Mouse (Mus musculus): ENCODE measurements at regions not wholly inside any gene's neighbourhood (a gene's known extent, or its start where the extent isn't known, plus 50 kb on each side); places are given as distances from the start of the nearest gene placed in this dataset.

- no peak for DNase-seq (ENCODE audit: low spot score in 2 of 2)
Measured at GRCm38 (mm10) chr4:29133404-29134307, 320.7 kb downstream of the Epha7 start.

GRCm38 (mm10) chr4:29135685-29136385 lies 322.9 kb downstream of the Epha7 start:
- no peak for DNase-seq (ENCODE audit: low spot score in 2 of 2)

- DNase-seq (ENCODE audit: low spot score in 2 of 2): no peak
Measured at GRCm38 (mm10) chr4:29138771-29139301, 325.9 kb downstream of the Epha7 start.

- no peak for DNase-seq (ENCODE audit: low spot score in 2 of 2)
Measured at GRCm38 (mm10) chr4:29143415-29143814, 330.5 kb downstream of the Epha7 start.

DNA sequence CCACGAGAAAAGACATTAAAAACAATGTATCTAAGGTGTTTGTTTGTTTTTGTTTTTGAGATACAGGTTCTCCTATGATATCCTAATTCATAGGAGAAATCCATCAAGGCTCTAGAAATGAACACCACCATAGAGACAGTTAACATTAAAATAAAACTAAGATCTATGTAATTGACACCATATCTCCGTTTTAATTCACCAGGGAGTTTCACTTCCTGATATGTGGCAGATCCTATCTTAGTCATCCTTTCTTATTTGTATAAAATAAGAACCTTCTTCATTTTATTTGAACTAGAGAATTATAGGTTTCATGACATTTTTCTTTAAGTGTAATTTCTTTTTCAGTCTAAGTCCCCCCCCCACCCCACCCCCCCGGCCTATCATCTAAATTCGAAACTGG lies 332.3 kb downstream of the Epha7 start:
- no peak for DNase-seq (ENCODE audit: low spot score in 2 of 2)

DNA sequence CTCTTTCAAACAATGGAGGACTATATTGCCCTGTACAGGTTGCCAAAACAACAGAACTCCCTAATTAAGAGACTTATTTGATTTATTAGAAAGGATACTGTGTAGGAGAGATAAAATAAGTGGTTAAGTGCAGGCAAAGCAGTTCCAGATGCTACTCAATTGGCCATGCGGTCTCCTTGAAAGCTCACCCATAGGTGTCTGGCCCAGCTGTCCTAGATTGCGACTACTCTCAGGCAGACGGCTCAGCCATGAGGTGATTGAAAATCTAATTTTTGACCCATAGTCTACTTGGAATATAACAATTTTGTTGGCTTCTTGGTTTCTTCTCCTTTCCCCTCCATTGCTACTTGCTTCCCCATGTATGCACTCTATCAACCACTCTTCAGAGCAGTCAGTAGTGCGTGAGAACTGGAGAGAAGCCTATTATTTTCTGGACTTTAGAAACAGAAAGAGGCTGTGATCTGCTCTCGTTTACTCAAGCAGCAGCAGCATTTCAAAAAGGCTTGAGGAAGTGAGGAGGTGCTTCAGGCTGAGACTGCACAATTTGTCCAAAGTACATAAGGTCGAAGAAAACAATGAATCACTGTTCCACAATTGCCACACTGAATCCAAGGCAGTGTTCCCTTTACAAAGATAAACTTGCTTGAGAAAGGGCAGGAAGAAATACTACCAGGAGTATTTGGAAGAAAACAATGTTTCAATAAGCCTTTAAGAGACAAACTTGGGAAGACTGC lies 339.4 kb downstream of the Epha7 start:
- DNase-seq (ENCODE audit: low spot score in 2 of 2): no peak

GRCm38 (mm10) chr4:29182494-29182893 lies 369.6 kb downstream of the Epha7 start:
- no peak for DNase-seq (ENCODE audit: low spot score in 2 of 2)

DNA sequence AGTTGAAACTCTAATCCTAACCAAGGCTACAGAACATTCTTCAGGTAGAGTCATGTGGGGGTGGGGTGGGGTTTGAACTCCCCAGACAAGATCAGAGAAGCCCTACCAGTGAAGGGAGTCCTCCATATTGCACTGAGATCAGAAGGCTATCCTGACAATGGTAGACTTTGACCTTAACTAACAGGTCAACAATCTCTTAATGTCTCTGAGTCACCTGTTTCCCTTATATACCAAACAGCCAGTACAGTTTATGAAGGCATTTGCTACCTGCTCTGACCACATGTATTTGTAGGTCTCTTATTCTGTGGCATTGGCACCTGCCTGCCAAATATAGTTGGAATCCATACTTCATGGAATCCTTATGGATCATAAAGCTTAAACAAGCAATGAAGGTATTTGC lies 370.5 kb downstream of the Epha7 start:
- no peak for DNase-seq (ENCODE audit: low spot score in 2 of 2)

DNA sequence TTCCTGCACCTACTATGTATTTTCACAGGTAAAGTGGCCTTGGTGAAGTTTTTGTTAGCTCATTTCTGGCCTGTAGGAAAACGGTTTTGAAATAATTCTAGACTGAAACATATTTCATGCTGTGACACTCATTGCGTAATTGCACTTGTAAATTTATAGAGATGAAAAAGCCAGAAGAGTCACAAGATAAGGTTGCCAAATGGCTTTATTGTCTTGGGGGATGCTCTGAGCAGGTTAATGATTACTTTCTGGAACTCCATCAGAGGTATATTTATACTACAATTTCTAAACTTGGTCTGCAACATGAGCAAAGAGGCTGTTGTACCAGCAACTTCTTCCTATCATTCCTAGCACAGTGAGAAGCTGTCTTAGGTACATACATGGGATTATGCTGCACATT lies 370.9 kb downstream of the Epha7 start:
- no peak for DNase-seq (ENCODE audit: low spot score in 2 of 2)

DNA sequence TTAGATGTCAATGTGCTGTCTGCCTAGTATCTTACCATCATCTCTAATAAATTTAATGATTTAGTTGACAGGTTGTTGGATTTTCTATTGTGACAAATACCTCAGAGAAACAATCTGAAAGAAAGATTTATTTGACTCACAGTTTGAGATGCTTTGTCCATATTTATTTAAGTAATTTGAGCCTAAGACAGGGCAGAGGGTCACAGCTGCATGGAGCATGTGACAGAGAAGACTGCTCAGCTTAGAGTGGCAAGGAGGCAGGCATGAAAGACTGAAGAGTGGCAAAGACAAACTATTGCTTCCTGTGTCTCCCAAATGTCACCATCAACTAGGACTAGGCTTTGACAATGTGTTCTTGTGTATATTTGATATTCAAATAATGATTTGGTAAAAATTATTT lies 388.0 kb downstream of the Epha7 start:
- DNase-seq (ENCODE audit: low spot score in 2 of 2): no peak
